Mouse (Mus musculus) adrenal gland, postnatal 10 days (tissue): ENCODE results near the gene Sftpd. TPM values are rescaled to one million over a fixed set of nuclear protein-coding genes. Genes with fewer than 3 reads are reported as not detected.

Experiments used
- DNase-seq: peaks from one replicate; pipeline ENCODE4 v3.0.0; 2021; ENCODE audit warnings: mixed read lengths
- long read RNA-seq, 2 experiments: library from polyadenylated mRNA; stranded (forward); transcript quantifications; one replicate each; pipeline ENCODE4 v2.0.0; 2021
- total RNA-seq, 2 experiments: library from RNA; stranded (reverse); gene quantifications; 2 replicates each; pipeline ENCODE4 v1.2.3; 2021

The Sftpd gene
- not detected for total RNA-seq
- long read RNA-seq, experiment 1: 0 reads
- long read RNA-seq, experiment 2: 0 reads

- DNase-seq: no peak
Observed at GRCm38 (mm10) chr14:41185059-41185821, at the start of gene Sftpd. Gene Sftpd, minus strand, starts transcription at chr14:41185149.

DNA sequence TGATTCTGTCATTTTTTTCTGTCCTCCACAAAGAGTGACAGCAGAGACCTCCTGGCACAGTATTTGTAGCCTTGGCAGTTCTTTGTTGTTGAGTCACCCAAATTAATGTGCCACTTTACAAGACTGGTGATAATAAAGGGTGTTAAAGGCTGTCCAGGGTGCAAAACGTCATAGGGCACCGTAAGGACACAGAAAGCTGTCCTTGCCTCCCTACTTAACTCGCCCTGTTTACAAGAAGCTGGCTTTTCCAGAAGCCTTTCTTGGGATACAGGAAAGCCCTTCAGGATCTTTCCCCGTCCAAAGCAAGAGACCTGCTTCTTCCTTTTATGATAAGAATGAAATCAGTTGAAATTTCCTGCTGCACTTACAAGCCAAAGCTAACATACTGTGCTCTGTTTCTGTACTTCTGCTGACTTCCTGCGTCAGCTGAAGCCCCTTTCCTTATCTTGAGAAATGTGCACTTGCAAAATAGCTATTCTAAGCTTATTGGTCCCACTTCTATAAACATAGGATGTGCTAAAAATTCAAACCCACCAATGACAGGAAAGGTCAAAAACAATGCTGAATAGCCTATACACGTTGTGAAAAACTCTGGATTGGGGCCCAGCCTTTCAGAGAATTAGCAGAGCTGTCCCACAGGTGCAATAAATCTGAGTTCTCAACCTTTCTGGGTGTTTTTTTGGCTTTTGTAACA lies 13.2 kb upstream of the Sftpd start:
- peak; percentile 54 for DNase-seq

DNA sequence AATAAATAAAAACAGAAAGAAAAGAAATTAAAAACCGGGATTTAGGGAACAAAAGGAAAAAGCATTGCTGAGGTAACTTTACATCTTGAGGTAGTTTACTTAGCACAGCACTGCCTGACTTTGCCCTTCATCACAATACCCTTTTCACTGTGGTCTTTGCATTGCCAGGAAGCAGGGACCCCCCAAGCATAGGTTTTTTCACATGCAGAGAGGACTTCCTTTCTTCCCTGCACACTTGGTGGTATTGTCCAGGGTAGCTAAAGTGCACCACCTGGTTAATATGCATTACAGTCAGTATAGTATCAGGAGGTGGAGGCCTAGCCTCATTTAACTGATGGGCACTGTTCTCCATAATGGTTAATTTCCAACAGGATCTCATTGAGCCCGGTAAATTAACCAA lies 4.5 kb upstream of the Sftpd start:
- no peak for DNase-seq

- no peak for DNase-seq
Observed at GRCm38 (mm10) chr14:41174802-41175201, 10.1 kb downstream of the Sftpd start.

DNA sequence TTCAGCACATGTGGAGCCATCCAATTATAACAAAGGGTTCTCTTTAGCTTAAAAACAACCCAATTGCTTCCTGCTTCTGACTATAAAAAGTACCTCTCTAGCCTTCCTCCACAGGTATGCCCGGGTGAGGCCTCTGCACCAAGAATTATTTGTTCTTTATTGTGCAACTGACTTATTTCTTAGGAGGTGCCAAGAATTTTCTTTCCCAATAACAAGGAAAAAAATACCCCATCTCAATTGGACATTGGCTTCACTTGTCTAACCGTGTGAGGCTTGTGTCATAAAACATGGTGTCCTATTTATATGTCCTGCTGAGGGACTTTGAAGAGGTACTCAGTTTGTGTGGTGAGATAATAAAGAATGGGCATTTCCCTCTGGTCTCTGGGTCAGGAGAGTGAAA lies 14.4 kb downstream of the Sftpd start:
- DNase-seq: no peak

- no peak for DNase-seq
Observed at GRCm38 (mm10) chr14:41168567-41168966, 16.4 kb downstream of the Sftpd start.

DNA sequence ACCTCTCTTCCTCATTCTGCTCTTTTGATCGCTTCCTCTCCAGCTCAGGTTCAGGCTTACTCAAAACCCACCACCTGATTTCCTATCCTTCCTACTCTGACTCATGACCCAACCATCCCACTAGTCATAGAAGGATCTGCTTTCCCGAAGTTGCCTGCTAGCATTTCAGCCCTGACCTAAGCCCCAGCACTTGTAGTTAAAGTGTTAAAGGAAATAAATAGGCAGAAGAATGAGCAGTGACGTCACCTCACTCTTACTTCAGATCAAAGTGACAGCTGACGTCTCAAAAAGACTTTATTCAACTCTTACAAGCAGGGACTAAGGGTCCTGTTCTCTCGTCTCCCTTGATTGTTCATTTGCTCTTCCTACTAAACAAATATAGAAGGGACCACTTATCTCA lies 17.7 kb downstream of the Sftpd start:
- DNase-seq: no peak

DNA sequence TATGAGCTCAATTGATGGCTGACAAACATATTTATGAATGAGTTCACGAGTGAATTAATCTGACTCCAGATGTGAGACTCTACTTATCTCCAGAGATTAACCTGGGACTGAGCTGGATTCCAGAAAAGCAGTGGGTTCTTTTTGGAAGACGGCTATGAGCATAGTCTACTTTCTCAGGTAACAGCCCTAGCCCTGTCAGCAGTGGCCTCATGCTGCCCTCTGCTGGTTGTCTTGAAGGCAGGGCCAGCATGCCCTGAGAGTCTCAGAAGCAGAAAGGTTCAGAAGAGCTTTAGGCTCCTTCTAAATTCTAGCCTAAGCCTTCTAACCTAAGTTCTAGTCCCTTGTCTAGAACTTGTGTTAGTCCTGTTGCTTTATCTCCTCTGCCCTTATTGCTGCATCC lies 22.3 kb downstream of the Sftpd start:
- DNase-seq: peak; percentile 74

- DNase-seq: peak; percentile 23
Observed at GRCm38 (mm10) chr14:41160743-41161142, 24.2 kb downstream of the Sftpd start.

GRCm38 (mm10) chr14:41160076-41160475 lies 24.9 kb downstream of the Sftpd start:
- no peak for DNase-seq

DNA sequence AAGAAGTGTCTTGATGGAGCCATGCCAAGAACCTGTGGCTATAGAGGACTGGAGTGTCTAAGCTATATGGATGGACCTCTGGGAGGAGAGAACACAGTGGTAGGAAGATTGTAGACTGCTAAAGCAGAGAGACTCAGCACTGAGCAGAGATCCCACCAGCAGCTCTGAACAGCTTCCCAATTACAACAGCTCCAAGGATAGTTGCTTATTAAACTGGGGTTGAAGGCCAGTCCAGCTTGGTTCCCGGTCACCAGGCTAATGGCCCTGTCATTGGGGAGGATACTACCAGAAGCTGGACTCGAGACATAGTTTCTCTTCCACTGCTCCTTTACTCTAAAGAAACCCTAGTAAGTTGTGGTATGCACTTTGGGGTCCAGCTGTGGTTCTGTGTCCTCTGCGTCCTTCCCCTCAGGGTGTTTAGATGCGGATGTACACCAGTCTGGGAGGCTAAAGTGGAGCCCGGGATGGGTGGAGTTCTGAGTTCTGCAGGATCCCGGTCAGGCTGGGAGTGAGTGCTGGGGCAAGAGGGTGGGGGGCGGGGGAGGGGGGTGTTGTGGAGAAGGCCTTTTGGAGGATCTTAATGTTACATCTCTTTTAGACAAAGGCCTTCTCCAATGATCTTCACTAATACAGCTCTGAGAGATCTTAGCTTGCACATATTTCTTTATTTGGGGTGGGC lies 33.6 kb downstream of the Sftpd start, which contains the start of gene Mbl1:
Gene Mbl1 (plus strand): TSS at position 239 of the 679 bp plus-strand sequence.
- no peak for DNase-seq

DNA sequence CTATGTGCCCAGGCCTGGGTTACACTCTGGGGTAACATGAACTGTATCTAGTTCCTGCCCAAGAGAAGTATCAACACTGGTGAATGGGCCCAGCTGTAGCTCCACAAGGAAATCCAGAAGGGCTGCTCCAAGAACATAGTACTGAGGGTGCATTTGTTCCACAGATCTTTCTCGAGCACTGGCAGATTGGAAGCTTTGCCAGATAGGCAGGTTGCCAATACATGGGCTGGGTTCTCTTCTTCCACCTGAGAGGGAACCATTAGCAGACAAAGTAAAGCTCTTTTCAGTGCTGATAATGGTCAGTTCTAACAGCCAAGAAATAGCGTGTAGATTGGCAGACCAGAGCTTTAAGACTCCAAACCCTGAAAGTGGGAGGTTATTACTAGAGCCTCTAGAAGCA lies 37.6 kb downstream of the Sftpd start:
- DNase-seq: no peak

DNA sequence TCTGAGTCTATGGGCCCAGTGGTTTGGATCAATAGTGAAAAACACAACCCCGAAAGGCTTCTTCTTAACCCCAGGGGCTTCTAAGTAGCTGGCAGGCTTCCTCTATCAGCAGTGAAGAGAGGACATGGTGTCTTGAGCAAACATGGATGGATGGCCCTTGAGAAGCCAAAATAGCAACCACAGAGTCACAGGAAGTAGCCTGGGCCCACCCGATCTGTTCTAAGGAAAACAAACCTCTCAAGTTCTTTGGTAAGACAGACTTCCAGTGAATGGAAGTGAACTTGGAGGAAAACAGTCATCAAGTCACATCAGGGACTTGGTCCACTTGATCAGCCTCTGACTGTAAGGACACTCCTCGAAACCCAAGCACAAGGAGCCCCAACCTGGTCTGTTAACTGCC lies 38.0 kb downstream of the Sftpd start:
- no peak for DNase-seq

DNA sequence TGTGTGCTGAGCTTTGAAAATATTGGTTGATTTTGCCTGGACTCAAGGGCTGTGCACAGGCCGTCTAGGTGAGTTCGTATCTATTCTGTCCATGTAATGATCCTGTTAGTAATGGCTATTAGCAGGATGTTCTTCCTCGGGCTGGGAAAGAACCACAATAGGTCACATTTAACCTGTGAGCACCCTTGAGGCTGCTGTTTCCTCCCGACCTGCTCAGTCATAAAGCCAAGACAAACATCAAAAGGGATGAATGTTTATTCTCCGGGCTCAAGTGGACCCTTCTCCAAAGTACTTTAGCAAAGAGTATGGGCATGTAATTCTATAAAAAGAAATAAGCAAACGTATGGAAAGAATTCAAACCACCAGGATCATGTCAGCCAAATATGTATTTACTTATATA lies 38.9 kb downstream of the Sftpd start:
- DNase-seq: no peak

DNA sequence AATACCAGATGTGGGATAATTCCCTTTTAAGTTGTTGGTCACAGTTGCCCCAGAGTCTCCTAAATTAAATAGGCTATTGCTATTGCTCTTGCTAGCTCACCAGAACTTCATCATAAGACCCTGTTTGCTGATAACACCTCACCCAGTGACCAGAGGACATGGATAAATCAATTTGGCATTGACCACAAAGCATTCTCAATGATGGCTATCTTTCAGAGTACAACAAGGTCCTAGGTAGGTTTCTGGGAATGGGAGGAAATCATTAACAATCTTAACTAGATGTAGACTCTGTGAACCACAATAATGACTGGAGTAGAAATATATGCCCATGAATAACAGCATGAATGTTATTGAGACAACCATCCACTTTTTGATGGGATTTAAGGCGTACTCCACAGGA lies 44.3 kb downstream of the Sftpd start:
- no peak for DNase-seq

GRCm38 (mm10) chr14:41137006-41137405 lies 47.9 kb downstream of the Sftpd start:
- DNase-seq: no peak

- no peak for DNase-seq
Observed at GRCm38 (mm10) chr14:41131540-41131939, 53.4 kb downstream of the Sftpd start, which contains the start of gene Sftpa1. Gene Sftpa1, plus strand, starts transcription at chr14:41131782.

- DNase-seq: peak; percentile 40
Observed at GRCm38 (mm10) chr14:41127997-41128396, 57.0 kb downstream of the Sftpd start.

GRCm38 (mm10) chr14:41124683-41125082 lies 60.3 kb downstream of the Sftpd start:
- no peak for DNase-seq
